Mouse (Mus musculus) neutrophil, adult 59 days (primary cell): ENCODE results near the gene Rnf111. TPM values are rescaled to one million over a fixed set of nuclear protein-coding genes. Genes with fewer than 3 reads are reported as not detected.

Experiments used
- total RNA-seq, 2 experiments: library from RNA; stranded (reverse); gene quantifications; 1 replicate in 1 of 2; 2 replicates in 1 of 2; pipeline ENCODE4 v1.2.4; 2023

The Rnf111 gene
- 10 to 100 TPM; 65.3 to 69.0 TPM for total RNA-seq

DNA sequence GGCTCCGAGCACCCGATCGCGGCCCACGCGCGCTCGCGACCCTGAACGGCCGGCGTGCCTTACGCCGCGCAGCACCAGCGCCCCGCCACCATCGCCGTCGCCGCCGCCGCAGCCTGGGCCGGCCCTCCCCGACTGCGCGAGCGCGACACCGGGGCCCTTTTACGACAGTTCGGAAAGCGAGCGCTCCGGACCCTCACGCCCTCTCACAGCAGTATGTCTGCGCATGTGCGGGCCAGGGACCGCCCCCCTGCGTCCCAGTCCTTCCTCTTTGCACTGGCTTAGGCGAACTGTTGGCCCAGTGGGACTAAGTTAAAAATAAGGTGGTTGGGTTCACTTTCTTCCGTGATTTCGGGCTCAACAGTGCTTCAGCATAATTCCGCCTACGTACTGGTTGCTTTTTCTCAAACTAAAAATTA is at the start of gene Rnf111:
Rnf111 (minus strand) TSS at position 100 of the 416 bp plus-strand sequence.

DNA sequence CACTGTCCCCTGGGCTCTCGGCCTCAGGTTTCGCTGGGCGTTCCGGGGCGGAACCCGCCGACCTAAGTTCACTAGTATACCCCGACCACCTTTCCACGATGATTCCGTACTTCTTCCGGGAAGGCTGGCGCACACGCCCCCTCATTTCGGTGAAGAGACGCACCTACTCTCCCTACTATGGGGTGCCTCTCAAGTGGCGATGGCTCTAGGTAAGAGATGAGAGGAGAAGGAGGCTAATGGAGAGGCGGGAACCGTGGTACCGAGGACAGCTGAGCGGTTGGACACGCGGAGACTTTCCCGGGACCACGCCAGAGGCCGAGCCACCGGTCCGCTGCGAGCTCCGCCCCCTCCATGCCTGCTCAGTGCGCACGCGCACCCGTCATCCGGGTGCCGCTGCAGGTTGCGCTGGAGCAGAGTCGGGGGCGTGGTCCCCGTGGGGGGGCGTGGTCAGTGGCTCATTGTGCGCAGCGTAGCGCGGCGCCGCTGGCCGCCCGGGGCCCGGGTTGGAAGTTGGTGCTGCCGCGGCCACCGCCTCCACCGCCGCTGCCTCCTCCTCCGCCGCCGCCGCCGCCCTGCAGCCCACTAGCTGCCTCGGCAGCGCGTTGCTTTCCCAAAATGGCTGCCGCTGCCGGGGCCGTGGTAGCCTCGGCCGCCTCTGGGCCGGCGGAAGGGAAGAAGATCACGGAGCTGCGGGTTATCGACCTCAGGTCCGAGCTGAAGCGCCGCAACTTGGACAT is 38.9 kb upstream of the Rnf111 start, which contains the start of gene Sltm:
Sltm (plus strand) TSS at position 450 of the 737 bp plus-strand sequence.

DNA sequence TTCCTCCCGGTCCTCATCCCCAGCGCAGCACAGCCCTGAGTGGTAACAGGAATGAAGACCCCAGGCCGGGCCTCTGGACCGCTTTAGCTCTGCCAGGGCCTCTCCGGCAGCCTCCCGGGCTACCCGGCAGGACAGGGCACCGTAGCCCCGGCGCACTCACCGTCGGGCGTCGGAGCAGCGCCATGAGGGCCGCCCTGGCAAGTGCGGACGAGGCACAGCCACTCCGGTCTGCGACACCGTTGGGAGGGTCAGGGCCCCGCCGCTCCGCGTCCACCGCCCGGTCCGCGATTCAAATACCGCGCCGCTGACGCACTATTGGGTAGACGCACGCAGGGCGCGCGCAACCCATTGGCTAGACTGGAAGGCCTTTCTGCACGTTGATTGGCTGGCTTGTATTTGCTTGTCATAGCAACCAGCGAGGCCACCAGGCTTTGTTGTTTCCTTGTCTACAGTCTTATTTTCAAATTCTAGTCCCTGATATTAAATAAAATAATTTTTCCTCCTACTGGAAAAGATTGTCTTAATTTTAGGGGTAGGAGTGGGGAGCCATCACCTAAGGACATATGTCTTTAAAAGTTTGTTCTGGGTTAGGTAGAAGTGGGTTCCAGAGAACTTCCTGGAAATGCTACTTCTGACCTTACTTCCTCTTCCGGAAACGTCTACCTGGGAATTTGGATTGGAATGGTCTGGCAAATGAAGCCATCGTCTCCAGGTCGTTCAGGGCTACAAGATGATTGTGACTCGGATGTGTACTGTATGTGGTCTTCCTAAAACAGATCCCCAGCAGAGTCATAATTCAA is 82.1 kb downstream of the Rnf111 start, which contains the start of gene Ccnb2:
Ccnb2 (minus strand) TSS at position 291 of the 800 bp plus-strand sequence.

Other genes starting within 250 kb of the Rnf111 start
- 10 to 100 TPM; 65.5 to 66.6 TPM for gene Ccnb2, start 82.2 kb downstream of the Rnf111 start, total RNA-seq
- gene Sltm, start 39.0 kb upstream of the Rnf111 start, total RNA-seq: 10 to 100 TPM; 35.9 to 41.0 TPM
- gene Gm10642, start 152.5 kb upstream of the Rnf111 start, total RNA-seq: 1 to 10 TPM; 2.5 to 3.8 TPM
- 10 to 100 TPM; 37.5 to 37.8 TPM for gene Mindy2, start 153.4 kb upstream of the Rnf111 start, total RNA-seq
- 10 to 100 TPM; 73.7 to 81.2 TPM for gene Adam10, start 175.3 kb upstream of the Rnf111 start, total RNA-seq